Mouse (Mus musculus): ENCODE measurements around the gene Terf2.

DNA sequence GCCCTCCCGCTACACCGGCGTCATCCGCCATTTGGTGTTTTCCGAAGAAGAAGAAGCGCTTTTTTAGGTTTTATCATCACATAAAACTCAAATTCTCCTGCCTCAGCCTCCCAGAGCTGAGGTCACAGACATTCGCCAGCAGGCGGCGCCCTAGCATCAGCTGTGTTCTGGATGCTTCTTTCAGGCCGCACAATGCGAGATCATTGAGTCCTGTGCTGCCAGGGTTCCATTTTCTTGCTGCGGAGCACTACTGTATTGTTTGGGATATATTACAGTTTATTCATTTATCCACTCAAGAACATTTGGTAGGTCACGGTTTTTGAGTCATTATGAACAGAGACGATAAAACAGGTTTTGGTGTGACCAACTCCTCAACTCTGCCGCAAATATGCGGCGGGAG is 11.0 kb downstream of the Terf2 start:
- TF ChIP-seq TAL1 (IDR thresholded peaks at IDR 0.05; ENCODE audit: low read length) (no peak), GATA1 (IDR thresholded peaks at IDR 0.05; ENCODE audit: low read length) (no peak)

Data from erythroblast, embryonic 14.5 days (primary cell).